Mouse (Mus musculus) hematopoietic stem cell, adult 5-6 weeks (primary cell): ENCODE measurements around the gene Nol12. TPM values are rescaled to one million over a fixed set of nuclear protein-coding genes. Genes with fewer than 3 reads are reported as not detected.

Experiments
- ATAC-seq, 2 experiments: fragments of 125-278 bp in 1 of 2; replicated peaks in 1 of 2; 2 replicates each; pipeline ENCODE4 v1.8.0; 2016 to 2017; ENCODE audit warnings: inconsistent platforms in 2 of 2, mild to moderate bottlenecking in 2 of 2, moderate number of reproducible peaks in 2 of 2, low read depth in 1 of 2, moderate TSS enrichment in 1 of 2; ENCODE audit not compliant: low FRiP score in 2 of 2, poor library complexity in 2 of 2, severe bottlenecking in 2 of 2, insufficient read depth in 1 of 2, low TSS enrichment in 1 of 2
- total RNA-seq: library from RNA; stranded (forward); fragments of 172-1452, 232-1000 nt; gene quantifications from 2 replicates; pipeline ENCODE4 v1.2.3, GENCODE M21; 2017

The Nol12 gene
- total RNA-seq, 1 experiment from 2014 or later: 37.5 TPM

DNA sequence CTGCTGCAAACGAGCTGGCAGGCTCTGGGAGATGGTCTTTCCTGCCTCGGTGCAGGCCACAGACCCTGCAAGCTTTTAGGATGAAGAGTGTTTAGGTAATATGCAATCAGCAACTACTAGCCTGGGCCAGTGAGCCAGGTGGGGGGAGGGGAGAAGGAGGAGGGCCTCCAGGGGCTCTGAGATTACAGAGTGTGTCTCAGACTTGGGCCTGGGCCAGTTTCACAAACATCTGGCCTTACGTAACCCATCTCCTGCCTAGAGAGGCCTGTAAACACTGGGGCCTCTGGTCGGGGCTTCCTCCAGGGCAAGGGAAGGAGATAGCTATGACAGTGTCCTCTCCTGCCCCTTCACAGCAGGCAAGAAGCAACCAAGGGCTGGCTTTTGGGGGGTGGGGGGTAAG lies 44.1 kb downstream of the Nol12 start:
- peak; percentile 11 to 19; a peak in 1 of 4 replicates for ATAC-seq

DNA sequence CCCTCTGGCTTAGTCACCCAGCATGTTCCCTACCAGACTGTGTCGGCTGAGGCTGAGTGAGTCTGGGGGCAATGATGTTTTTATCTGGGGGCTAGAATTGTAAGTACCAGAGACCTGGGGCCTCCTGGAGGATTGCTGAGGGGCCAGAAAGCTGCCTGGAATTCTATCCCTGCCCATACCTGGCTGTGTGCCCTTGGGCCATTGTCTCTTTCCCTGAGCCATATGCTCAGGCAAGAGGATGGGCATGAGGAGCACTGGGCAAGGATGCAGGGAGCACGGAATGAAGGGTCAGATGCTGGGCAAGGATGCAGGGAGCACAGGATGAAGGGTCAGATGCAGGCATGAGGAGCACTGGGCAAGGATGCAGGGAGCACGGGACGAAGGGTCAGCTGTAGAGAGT lies 45.4 kb downstream of the Nol12 start:
- ATAC-seq: no peak

DNA sequence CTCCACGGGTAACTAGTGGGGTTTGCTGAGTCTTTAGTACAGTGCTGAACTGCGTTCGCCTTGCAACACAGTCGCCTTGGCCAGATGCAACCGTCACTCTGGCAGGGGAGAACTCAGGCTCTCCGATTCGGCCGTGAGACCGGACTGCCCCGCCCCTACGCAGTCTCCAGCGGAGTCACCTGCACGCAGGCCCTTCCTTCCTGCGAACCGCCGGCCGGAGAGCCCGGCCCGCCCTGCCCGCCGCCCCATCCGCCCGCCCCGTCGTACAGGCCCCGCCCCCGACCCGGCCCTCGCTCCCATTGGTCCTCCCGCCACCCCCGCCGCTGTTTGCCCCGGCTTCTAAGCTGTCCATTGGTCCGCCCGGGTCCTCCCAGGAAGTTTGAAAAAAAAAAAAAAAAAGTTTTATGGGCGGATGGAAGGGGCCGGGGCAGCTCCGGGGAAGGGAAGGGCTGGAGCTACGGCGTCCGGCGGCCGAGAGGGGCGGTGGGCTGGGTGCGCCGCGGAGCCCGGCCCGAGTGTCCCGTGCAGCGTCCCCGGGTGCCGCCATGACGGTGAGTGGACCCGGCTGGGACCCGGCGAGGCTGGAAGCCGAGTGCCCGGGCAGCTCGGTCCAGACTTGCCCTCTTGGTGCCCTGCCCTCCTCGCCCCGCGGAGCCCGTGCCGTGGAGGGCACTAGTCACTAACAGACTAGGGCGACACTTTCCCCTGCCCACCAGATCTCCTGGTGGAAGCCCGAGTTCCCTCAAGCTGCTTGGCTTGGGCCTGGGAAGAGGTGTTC lies 48.1 kb downstream of the Nol12 start:
- peak; percentile 81 to 84 for ATAC-seq

DNA sequence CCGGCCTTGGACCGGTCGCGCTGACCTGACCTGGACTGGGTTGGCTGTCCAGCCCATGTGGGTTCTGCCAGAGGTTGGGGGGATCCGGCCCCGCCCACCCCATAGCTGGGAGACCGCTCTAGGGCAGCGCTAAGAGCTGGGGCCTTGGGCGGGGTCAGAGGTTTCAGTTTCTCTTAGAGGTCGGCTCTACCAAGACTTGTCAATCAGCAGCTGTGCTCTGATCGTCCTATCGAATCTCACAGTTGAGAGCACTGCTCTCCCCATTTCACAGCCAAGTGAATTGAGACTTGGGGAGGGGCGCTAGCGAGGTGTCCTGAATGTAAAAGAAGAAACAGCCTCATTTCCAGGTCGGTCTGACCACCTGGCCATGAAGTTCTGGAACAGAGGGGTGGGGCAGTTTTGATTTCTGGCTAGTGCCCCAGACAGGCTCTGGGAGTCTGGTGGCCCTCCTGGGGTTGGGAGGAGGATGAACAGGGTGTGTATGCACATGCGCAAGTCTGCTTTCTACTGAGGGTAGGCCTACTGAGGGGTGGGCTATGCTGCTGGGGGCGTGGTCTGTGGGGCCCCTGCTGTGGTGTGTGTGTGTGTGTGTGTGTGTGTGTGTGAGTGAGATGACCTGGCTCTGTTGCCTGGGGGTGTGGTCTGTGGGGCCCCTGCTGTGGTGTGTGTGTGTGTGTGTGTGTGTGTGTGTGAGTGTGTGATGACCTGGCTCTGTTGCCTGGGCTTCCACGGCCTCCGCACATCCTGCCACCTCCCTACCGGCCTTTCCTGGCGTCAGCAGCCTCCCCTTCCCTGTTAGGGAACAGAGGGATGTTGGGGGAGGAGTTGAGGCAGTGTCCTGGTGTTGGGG lies 48.9 kb downstream of the Nol12 start:
- ATAC-seq: peak; percentile 26 to 35; a peak in 3 of 4 replicates

DNA sequence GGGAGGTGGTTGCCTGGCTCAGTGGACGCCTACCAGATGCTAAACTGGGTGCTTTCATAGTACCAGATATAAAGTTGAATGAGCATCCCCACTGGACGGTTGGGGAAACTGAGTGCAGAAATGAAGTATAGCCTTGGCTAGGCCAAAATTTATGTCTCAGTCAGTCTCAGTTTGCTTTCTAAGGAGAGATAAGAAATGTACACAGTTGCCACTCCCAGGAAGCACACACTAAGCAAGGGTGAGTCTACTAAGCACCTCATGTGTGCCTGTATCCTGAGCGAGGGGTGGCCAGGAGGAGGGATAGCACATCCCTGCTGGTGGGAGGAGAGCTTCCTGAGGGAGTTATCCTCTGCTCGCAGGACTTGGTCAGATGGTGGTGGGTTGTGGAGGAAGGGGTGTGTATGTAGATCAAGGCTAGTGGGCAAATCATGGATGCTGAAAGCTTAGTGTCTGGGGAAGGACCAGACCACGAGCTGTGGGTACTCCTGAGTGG lies 49.6 kb downstream of the Nol12 start:
- ATAC-seq: no peak

DNA sequence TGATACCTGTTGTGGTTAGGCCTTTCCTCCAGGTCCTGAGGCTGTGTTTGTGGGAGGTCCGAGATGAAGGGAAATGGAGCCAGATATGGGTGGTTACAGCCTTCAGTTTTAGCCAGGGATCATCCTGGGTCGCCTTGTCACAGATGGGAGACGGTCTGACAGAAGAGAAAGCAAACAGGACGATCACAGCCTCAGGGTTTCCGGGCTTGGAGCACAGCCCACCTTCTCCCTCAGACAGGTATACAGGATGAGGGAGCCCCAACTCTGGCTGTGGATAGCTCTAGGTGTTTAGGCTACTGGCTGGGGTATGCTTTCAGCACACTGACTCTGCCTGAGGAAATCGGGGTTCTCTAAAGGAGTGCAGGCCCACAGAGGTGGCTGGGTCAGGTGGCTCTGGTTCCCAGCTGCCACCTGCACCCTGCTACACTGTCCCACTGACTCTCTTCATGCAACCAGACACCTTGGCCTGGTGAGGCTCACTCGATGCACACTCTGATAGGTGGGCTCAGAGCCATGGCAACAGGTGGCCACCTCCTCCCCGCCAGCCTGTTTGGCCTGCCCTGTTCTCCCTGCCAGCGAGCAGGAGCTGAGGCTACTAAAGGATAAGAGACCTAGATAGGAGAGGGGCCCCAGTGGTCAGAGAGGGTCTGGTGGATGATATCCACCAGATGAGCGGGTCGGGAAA lies 51.9 kb downstream of the Nol12 start:
- ATAC-seq: no peak

DNA sequence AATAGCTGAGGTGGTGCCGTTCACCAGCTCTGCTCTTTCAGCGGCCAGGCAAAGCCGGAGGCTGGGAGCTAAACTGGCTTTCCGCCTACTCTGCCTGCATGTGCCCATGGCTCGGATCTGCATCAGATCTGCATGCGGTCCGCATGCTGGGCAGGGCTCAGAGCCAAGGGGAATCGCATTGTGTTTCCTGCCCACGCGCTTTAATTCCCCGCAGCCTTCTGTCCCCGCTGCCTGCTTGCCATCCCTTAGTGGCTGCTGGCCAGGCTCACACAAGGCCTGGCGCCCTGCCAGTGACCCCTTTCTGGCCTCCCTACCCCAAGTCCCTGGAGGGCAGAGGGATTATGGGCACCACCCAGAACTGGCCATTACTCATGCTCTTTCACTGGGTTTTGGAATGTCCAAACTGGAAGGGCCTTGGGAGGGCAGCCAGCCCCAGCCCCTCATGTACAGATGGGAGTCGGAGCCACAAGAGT lies 53.8 kb downstream of the Nol12 start:
- ATAC-seq: no peak

DNA sequence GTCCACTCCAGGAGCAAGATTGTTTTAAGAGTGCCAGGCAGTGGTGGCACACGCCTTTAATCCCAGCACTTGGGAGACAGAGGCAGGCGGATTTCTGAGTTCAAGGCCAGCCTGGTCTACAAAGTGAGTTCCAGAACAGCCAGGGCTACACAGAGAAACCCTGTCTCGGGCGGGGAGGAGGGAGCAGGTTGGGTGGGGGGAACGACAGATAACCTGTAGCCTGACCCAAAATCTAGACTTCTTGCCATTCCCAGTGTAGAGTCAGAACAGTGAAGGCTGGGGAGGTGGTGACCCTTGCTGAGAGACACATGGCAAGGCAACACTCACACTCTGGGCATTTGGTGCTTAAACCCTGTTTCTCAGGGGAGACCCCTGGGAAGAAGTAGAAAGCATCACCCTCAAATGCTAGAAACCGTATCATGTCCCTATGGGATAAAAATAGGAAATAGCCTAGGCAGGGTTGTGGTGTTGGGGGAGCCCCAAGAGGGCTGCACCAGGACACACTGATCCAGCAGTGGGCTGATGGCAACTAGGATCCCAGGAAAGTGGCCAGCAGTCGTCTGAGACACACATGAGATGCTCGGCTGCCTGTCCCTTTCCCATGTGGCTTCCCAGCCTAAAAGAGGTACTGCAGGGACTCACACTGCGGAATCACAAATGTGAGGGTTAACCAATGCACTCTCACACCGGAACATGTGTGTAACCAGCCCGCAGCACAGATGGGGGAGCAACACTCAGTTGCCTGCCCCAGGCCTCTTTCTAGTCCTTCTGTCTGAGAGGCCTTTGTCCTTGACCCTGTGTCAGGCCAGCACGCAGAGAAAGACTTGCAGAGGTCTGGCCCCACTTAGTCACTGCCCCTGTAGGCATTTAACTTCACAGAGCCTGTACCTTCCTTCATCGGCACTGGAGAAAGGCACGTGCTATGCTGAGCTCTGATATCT lies 54.7 kb downstream of the Nol12 start:
- no peak for ATAC-seq

DNA sequence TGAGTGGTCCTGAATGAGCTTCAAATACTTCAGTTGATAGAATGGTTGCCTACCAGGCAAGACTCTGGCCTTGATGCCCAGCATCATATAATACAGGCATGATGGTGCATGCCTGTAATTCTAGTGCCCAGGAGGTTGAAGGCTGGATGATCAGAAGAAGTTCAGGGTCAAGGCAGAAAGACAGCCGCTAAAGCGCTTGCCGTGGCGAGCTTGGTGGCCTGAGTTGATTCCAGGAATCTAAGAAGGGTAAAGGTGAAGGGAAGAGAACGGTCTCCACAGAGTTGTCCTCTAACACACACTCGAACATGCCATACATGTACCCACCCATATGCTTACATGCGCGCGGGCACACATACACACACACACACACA lies 55.3 kb downstream of the Nol12 start:
- no peak for ATAC-seq

DNA sequence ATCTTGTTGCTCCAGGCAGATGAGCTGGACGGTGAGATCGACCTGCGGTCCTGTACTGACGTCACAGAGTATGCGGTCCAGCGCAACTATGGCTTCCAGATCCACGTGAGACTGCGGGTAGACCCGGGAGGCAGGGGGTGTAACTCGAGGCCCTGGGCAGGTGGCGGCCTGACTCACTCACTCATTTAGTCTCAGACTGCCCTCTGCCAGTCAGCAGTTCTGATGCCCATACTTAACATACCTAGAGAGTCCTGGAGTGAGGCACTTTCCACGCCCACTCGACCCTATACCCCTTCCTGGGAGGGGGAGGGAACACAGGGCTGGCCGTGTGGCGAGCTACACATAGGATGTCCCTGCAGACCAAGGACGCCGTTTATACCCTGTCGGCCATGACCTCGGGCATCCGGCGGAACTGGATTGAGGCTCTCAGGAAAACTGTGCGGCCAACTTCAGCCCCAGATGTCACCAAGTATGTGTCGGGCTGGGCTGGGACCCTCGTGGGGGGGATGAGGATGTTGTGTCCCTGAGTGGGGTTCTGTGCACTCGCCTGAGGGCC lies 56.3 kb downstream of the Nol12 start:
- ATAC-seq: no peak

DNA sequence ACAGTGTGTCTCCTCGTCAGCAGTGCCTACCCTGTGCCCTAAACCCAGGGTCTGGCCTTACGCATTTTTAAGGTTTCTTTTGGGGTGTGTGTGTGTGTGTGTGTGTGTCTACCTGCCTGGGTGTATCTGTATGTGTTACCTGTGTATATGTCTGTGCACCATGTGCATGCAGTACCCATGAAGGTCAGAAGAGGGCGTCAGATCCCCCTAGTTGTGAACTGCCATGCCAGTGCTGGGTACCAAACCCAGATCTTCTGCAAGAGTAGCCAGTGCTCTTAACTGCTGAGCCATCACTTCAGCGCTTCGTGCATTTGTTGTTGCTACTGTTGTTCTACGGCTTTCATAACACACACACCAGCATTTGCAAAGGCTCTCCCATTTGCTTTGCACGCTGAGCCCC lies 57.5 kb downstream of the Nol12 start:
- no peak for ATAC-seq

DNA sequence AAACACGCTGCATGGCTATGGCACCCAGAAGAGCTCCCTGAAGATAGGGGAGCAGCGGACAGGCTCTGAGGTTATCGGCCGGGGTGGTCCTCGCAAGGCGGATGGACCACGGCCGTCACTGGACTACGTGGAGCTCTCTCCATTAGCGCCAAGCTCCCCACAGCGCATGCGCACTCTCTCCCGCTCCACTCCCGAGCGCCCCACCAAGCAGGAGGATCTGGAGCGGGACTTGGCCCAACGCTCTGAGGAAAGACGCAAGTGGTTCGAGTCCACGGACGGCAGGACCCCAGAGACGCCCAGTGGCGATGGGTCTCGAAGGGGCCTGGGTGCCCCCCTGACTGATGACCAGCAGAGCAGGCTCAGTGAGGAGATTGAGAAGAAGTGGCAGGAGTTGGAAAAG lies 58.2 kb downstream of the Nol12 start:
- ATAC-seq: no peak

Other genes starting within 250 kb of the Nol12 start
- gene Elfn2, start 216.2 kb upstream of the Nol12 start, total RNA-seq: 0.20 and 1.3 TPM in 2 replicates
- gene Mfng, start 161.5 kb upstream of the Nol12 start, total RNA-seq: 45.7 and 53.7 TPM in 2 replicates
- gene Card10, start 131.9 kb upstream of the Nol12 start, total RNA-seq: 0.13 TPM in 1 of 2 replicates, not detected in the other
- not detected in 2 replicates for gene Cdc42ep1, start 92.3 kb upstream of the Nol12 start, total RNA-seq
- gene Lgals2, start 79.4 kb upstream of the Nol12 start, total RNA-seq: not detected in 2 replicates
- gene Gga1, start 57.7 kb upstream of the Nol12 start, total RNA-seq: 11.9 and 12.3 TPM in 2 replicates
- 1.7 TPM in 1 of 2 replicates, not detected in the other for gene Gm49510, start 35.3 kb upstream of the Nol12 start, total RNA-seq
- 19.9 and 27.4 TPM in 2 replicates for gene Sh3bp1, start 35.2 kb upstream of the Nol12 start, total RNA-seq
- 7.7 and 8.4 TPM in 2 replicates for gene Pdxp, start 21.0 kb upstream of the Nol12 start, total RNA-seq
- 77.1 and 108 TPM in 2 replicates for gene Lgals1, start 8.2 kb upstream of the Nol12 start, total RNA-seq
- 28.3 and 39.2 TPM in 2 replicates for gene Triobp, start 12.8 kb downstream of the Nol12 start, total RNA-seq
- 75.7 and 76.0 TPM in 2 replicates for gene H1f0, start 93.5 kb downstream of the Nol12 start, total RNA-seq
- gene Galr3, start 107.0 kb downstream of the Nol12 start, total RNA-seq: 1.5 and 1.7 TPM in 2 replicates
- gene Ankrd54, start 128.0 kb downstream of the Nol12 start, total RNA-seq: 15.1 and 15.6 TPM in 2 replicates
- 204 and 224 TPM in 2 replicates for gene Eif3l, start 140.2 kb downstream of the Nol12 start, total RNA-seq
- gene Micall1, start 174.0 kb downstream of the Nol12 start, total RNA-seq: 3.4 and 6.7 TPM in 2 replicates
- 42.5 and 72.2 TPM in 2 replicates for gene Polr2f, start 206.1 kb downstream of the Nol12 start, total RNA-seq
- 0.84 and 1.9 TPM in 2 replicates for gene 1700088E04Rik, start 206.3 kb downstream of the Nol12 start, total RNA-seq
- gene Sox10, start 230.3 kb downstream of the Nol12 start, total RNA-seq: not detected in 2 replicates